Mouse (Mus musculus) heart, postnatal 0 days (tissue): ENCODE data around the gene Mtg1. TPM values are rescaled to one million over a fixed set of nuclear protein-coding genes. Genes with fewer than 3 reads are reported as not detected.

Experiments used
- ATAC-seq: fragments of 200-750 bp; cut with Nextera tagmentation; 2 replicates; pipeline ENCODE4 v1.8.0; 2017; ENCODE audit warnings: low read depth, moderate number of reproducible peaks, moderate library complexity; ENCODE audit not compliant: insufficient read depth
- DNase-seq: peaks from one replicate; pipeline ENCODE4 v3.0.0-alpha.2; 2016; ENCODE audit warnings: low spot score
- H3K27ac ChIP-seq: fragments of 300-500 bp; sonication (generic); 2 replicates; pipeline ENCODE4 v1.5.1; 2014; ENCODE audit warnings: low read depth, mild to moderate bottlenecking
- H3K27me3 ChIP-seq: fragments of 300-500 bp; sonication (generic); 2 replicates; pipeline ENCODE4 v1.6.1; 2014; ENCODE audit warnings: low read length, mixed read lengths; ENCODE audit not compliant: control insufficient read depth, insufficient read depth
- H3K36me3 ChIP-seq: fragments of 300-500 bp; sonication (generic); replicated peaks from 2 replicates; pipeline ENCODE4 v1.6.1; 2014; ENCODE audit warnings: low read length, mixed read lengths; ENCODE audit not compliant: control insufficient read depth, insufficient read depth
- H3K4me1 ChIP-seq: fragments of 300-500 bp; sonication (generic); 2 replicates; pipeline ENCODE4 v1.6.1; 2014; ENCODE audit warnings: antibody characterized with exemption; ENCODE audit not compliant: control insufficient read depth, insufficient read depth
- H3K4me2 ChIP-seq: fragments of 300-500 bp; sonication (generic); 2 replicates; pipeline ENCODE4 v1.6.1; 2014; ENCODE audit warnings: low read depth, mild to moderate bottlenecking, low read length, moderate library complexity
- H3K4me3 ChIP-seq: fragments of 300-500 bp; sonication (generic); 2 replicates; pipeline ENCODE4 v1.5.1; 2014; ENCODE audit warnings: low read depth, low read length
- H3K9ac ChIP-seq: fragments of 300-500 bp; sonication (generic); replicated peaks from 2 replicates; pipeline ENCODE4 v1.6.1; 2014; ENCODE audit warnings: low read depth, low read length, mixed read lengths
- H3K9me3 ChIP-seq: fragments of 300-500 bp; sonication (generic); replicated peaks from 2 replicates; pipeline ENCODE4 v1.6.1; 2016; ENCODE audit warnings: low read length; ENCODE audit not compliant: control insufficient read depth
- CTCF ChIP-seq: IDR thresholded peaks from 2 replicates; pipeline ENCODE4 v1.5.1; 2016; ENCODE audit warnings: antibody characterized with exemption, control low read depth, low read depth
- EP300 ChIP-seq: IDR thresholded peaks from 2 replicates; pipeline ENCODE4 v1.6.1; 2016; ENCODE audit warnings: antibody characterized with exemption, low read depth
- WGBS: fragments of 180-500 bp; shearing (Covaris S2); extraction: QIAGEN DNeasy Blood & Tissue Kit; methylation state at CpG from one replicate; pipeline ENCODE4 v1.1.7; 2014; 5-methylcytosine and 5-hydroxymethylcytosine counted together
- polyA plus RNA-seq: library from polyadenylated mRNA; unstranded; fragments of >200 nt; fragmentation: Nextera tagmentation; extraction: Ambion mirVana; gene quantifications from 2 replicates; pipeline ENCODE4 v1.2.1, GENCODE M21; 2015
- total RNA-seq: library from RNA; depleted of rRNA; stranded (reverse); fragments of >200 nt; gene quantifications from 2 replicates; pipeline ENCODE4 v1.2.3, GENCODE M21; 2014; ENCODE audit warnings: low replicate concordance

Mtg1 gene
- total and polyA plus RNA-seq, 2 experiments from 2014 or later: 31.2 to 53.7 TPM

GRCm38 (mm10) chr7:140096055-140096454, 41.3 kb upstream of the Mtg1 start:
- DNase-seq (no peak), ATAC-seq (no peak)
- H3K4me1 ChIP-seq: peaks cover 9% of the 10 kb centered on the region
- TF ChIP-seq CTCF (no peak), EP300 (no peak)
- H3K36me3 ChIP-seq: peaks cover 15% of the 10 kb centered on the region; the same call in 1 of the 2 replicates
- no peaks in the 10 kb centered on the region for H3K27me3 ChIP-seq
- H3K4me2 ChIP-seq: no peak overlapping the region
- H3K9me3 ChIP-seq: no peaks in the 10 kb centered on the region
- H3K27ac ChIP-seq: no peak overlapping the region
- no peak overlapping the region for H3K9ac ChIP-seq
- H3K4me3 ChIP-seq: no peak overlapping the region

GRCm38 (mm10) chr7:140098466-140098865, 38.9 kb upstream of the Mtg1 start:
- Histone ChIP-seq H3K9ac (no peak overlapping the region), H3K4me3 (no peak overlapping the region), H3K4me2 (no peak overlapping the region), H3K36me3 (peaks cover 15% of the 10 kb centered on the region; the same call in 1 of the 2 replicates), H3K27me3 (no peaks in the 10 kb centered on the region), H3K4me1 (peaks cover 13% of the 10 kb centered on the region), H3K9me3 (no peaks in the 10 kb centered on the region), H3K27ac (no peak overlapping the region)
- WGBS: 71% methylated on average over 1 of the region's 1 CpGs
- ATAC-seq (no peak), DNase-seq (no peak)
- TF ChIP-seq CTCF (no peak), EP300 (no peak)

GRCm38 (mm10) chr7:140101498-140101897, 35.9 kb upstream of the Mtg1 start:
- DNase-seq (no peak), ATAC-seq (peak; percentile 12; the same call in 1 of the 2 replicates)
- 64% methylated on average over 10 of the region's 10 CpGs for WGBS
- no peaks in the 10 kb centered on the region for H3K27me3 ChIP-seq
- peak overlapping the region; percentile 67 for H3K9ac ChIP-seq
- H3K9me3 ChIP-seq: no peaks in the 10 kb centered on the region
- peaks cover 28% of the 10 kb centered on the region for H3K36me3 ChIP-seq
- H3K27ac ChIP-seq: peak overlapping the region; percentile 94
- 0 out of 2 replicates have a peak, but pooled peaks cover 3% of the 10 kb centered on the region for H3K4me1 ChIP-seq
- TF ChIP-seq EP300: no peak
- no peak for TF ChIP-seq CTCF
- peak overlapping the region; percentile 45 for H3K4me3 ChIP-seq
- peak overlapping the region; percentile 74 for H3K4me2 ChIP-seq

GRCm38 (mm10) chr7:140101993-140102860, 35.1 kb upstream of the Mtg1 start, which contains the start of gene Fuom:
TSS of gene Fuom (minus strand) at chr7:140102441.
- H3K4me3 ChIP-seq: peak within 1 kb of the TSS; percentile 45
- peak within 1 kb of the TSS; percentile 67 for H3K9ac ChIP-seq
- ATAC-seq (peak; percentile 95), DNase-seq (peak; percentile 90)
- H3K27ac ChIP-seq: peak within 1 kb of the TSS; percentile 94
- H3K36me3 ChIP-seq: peaks cover 35% of the 10 kb centered on the region
- 0 out of 2 replicates have a peak, but pooled peaks cover 3% of the 10 kb centered on the region for H3K4me1 ChIP-seq
- H3K9me3 ChIP-seq: no peaks in the 10 kb centered on the region
- peak within 1 kb of the TSS; percentile 74 for H3K4me2 ChIP-seq
- no peak for TF ChIP-seq EP300
- TF ChIP-seq CTCF: no peak
- under 1% methylated on average over 30 of the region's 30 CpGs for WGBS
- H3K27me3 ChIP-seq: no peaks in the 10 kb centered on the region

GRCm38 (mm10) chr7:140104009-140104408, 33.4 kb upstream of the Mtg1 start:
- TF ChIP-seq EP300: no peak
- TF ChIP-seq CTCF: no peak
- Histone ChIP-seq H3K4me2 (no peak overlapping the region), H3K4me3 (no peak overlapping the region), H3K27ac (no peak overlapping the region), H3K27me3 (no peaks in the 10 kb centered on the region), H3K9me3 (no peaks in the 10 kb centered on the region), H3K4me1 (0 out of 2 replicates have a peak, but pooled peaks cover 3% of the 10 kb centered on the region), H3K9ac (no peak overlapping the region), H3K36me3 (peaks cover 45% of the 10 kb centered on the region)
- ATAC-seq: no peak
- 81% methylated on average over 4 of the region's 4 CpGs for WGBS
- no peak for DNase-seq
